Mouse (Mus musculus) bone marrow macrophage, adult 2 months (primary cell): ENCODE data around the gene Rbm19. TPM values are rescaled to one million over a fixed set of nuclear protein-coding genes. Genes with fewer than 3 reads are reported as not detected.

Source experiments
- H3K27ac ChIP-seq: 2 replicates; pipeline ENCODE4 v1.5.1; 2012; ENCODE audit warnings: low read depth, low read length; ENCODE audit not compliant: insufficient read depth
- H3K4me1 ChIP-seq: 2 replicates; pipeline ENCODE4 v1.6.1; 2012; ENCODE audit warnings: low read length; ENCODE audit not compliant: control insufficient read depth, insufficient read depth
- H3K4me3 ChIP-seq: 2 replicates; pipeline ENCODE4 v1.5.1; 2012; ENCODE audit warnings: mild to moderate bottlenecking, low read length, moderate library complexity; ENCODE audit not compliant: insufficient read depth
- CTCF ChIP-seq: IDR thresholded peaks from 2 replicates; pipeline ENCODE4 v1.5.1; 2012; ENCODE audit warnings: low read depth, mild to moderate bottlenecking, low read length, moderate library complexity
- POLR2A ChIP-seq: IDR thresholded peaks from 2 replicates; pipeline ENCODE4 v1.6.1; 2012; ENCODE audit warnings: mild to moderate bottlenecking, low read depth, low read length, borderline replicate concordance
- polyA plus RNA-seq: library from polyadenylated mRNA; stranded (reverse); fragments of >200 nt; gene quantifications from 2 replicates; pipeline ENCODE4 v1.2.4, GENCODE M21; 2012; ENCODE audit not compliant: missing spikeins, insufficient read depth, insufficient read length

Gene Rbm19
- polyA plus RNA-seq, 1 experiment = 4.8 TPM

DNA sequence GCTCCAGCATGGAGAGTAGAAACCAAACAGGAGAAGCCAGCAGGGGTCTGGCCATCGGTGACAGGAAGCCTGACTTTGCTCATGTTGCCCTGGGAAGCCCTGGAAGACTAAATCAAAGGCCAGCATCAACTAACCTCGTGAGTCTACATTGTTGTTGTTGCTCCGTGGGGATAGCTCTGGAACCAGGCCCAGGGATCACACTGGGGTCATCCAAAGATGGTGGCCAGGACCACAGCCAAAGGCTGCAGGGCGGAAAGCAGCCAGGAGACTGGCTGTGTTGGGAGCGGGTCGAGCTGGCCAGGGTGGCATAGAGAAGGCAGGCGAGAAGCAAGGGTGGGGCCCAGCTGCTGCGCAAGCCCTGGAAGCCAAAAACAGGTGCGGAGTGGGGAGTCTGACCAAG, 75.4 kb downstream of the Rbm19 start:
- H3K4me1 ChIP-seq = no peaks in the 10 kb centered on the region
- TF ChIP-seq CTCF (no peak), POLR2A (no peak)

DNA sequence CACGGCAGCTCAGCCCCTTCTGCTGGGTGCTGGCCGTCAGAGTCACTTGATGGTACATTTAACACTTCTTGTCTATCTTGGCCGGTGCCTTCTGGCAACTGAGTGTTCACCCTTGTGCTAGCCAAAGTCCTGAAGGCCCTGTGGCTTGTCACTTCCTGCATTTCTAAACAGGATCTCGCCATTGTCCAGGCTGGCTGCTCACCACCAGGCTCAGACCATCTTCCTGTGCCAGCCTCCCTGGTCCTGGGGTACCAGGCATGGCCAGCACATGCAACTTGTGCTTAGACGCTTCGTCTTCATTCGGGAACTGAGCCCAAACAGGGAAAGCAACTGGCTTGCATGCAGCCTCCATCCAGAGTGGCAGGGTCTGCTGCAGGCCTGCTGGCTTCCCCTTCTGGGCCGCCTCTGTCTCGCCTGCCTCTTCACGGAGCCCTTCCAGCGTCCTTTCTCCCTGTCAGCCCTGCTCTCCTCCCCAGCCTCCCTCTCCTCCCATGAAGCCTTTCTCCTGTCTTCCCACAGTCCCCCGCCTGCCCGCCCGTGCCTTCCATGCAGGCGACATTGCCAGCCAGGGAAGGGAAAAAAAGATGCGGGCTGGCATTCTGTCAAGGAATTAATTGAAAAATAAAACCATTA, 78.2 kb downstream of the Rbm19 start:
- H3K4me3 ChIP-seq = no peak overlapping the region
- H3K27ac ChIP-seq = no peak overlapping the region
- H3K4me1 ChIP-seq = no peaks in the 10 kb centered on the region
- no peak for TF ChIP-seq POLR2A
- TF ChIP-seq CTCF = no peak

More for the DNA sequence above, 75.4 kb downstream of the Rbm19 start:
- no peak overlapping the region for H3K27ac ChIP-seq
- no peak overlapping the region for H3K4me3 ChIP-seq

DNA sequence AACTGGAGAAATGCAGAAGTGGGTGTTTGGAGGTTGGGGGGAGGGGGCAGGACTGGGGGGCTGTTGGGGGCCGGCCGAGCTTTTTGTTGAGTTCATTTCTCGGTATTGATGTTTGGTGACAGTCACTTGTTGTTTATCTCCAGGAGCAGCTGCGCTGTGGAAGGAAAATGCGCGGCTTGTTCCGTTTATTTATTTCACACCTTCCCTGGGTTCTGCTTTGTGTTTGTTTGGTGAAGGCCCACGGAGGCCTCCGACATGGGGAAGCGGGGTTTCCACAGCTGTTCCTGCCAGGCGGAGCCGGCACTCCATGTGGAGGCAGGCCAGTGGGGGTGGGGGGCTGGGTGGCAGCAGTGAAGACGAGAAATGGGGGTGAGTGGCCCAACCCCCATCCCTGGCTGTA, 78.7 kb downstream of the Rbm19 start:
- Histone ChIP-seq H3K4me1 (no peaks in the 10 kb centered on the region), H3K4me3 (no peak overlapping the region), H3K27ac (no peak overlapping the region)
- TF ChIP-seq POLR2A = no peak

DNA sequence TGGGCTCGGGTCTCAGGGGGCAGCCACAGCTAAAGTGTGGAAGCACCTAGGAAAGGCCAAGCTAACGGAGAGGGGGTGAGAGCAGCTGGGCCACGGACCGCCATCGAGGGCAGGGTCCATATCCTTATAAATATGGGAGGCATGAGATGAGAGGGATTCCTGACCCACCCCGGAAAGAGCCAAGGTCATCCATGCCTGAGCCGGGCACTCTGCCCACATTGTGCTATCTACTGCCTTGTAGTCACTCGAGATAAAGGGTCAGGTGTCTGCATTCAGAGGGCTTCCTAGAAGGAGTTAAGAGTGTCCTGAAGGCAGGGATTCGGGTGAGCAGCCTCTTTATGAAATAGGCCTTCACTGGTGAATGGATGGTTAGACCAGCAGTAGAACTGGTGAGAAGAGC, 80.6 kb downstream of the Rbm19 start:
- no peaks in the 10 kb centered on the region for H3K4me1 ChIP-seq
- H3K4me3 ChIP-seq = no peak overlapping the region
- H3K27ac ChIP-seq = no peak overlapping the region
- TF ChIP-seq POLR2A = no peak
- no peak for TF ChIP-seq CTCF

GRCm38 (mm10) chr5:120197813-120198387, 81.6 kb downstream of the Rbm19 start:
- Histone ChIP-seq H3K4me1 (no peaks in the 10 kb centered on the region), H3K4me3 (no peak overlapping the region), H3K27ac (no peak overlapping the region)
- TF ChIP-seq CTCF (no peak), POLR2A (no peak)

GRCm38 (mm10) chr5:120199865-120200264, 83.6 kb downstream of the Rbm19 start:
- TF ChIP-seq CTCF (no peak), POLR2A (no peak)
- H3K27ac ChIP-seq = no peak overlapping the region
- H3K4me1 ChIP-seq = no peaks in the 10 kb centered on the region
- no peak overlapping the region for H3K4me3 ChIP-seq

DNA sequence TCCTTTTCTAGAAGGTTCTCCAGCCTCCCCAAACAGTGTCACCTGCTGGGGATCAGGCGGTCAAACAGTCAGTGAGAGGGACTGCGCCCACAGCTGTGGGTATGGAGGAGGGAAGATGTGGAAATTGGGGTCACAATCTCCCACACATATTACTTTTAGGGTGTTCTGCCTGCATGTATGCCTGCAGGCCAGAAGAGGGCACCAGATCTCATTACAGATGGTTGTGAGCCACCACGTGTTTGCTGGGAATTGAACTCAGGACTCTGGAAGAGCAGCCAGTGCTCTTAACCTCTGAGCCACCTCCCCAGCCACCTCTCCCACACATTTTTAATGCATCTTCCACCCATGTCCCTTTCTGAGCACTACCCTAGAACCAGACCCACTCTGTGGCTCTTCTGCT, 88.1 kb downstream of the Rbm19 start:
- Histone ChIP-seq H3K27ac (no peak overlapping the region), H3K4me1 (no peaks in the 10 kb centered on the region), H3K4me3 (no peak overlapping the region)
- TF ChIP-seq CTCF (no peak; the same call in 1 of the 2 replicates), POLR2A (no peak)

GRCm38 (mm10) chr5:120206313-120206943, 90.2 kb downstream of the Rbm19 start:
- H3K4me3 ChIP-seq = no peak overlapping the region

GRCm38 (mm10) chr5:120207492-120207891, 91.2 kb downstream of the Rbm19 start:
- TF ChIP-seq POLR2A (no peak), CTCF (no peak)
- H3K4me3 ChIP-seq = no peak overlapping the region
- H3K4me1 ChIP-seq = no peaks in the 10 kb centered on the region
- H3K27ac ChIP-seq = no peak overlapping the region

More at GRCm38 (mm10) chr5:120206313-120206943, 90.2 kb downstream of the Rbm19 start:
- no peak for TF ChIP-seq POLR2A
- TF ChIP-seq CTCF = no peak
- Histone ChIP-seq H3K4me1 (no peaks in the 10 kb centered on the region), H3K27ac (no peak overlapping the region)

DNA sequence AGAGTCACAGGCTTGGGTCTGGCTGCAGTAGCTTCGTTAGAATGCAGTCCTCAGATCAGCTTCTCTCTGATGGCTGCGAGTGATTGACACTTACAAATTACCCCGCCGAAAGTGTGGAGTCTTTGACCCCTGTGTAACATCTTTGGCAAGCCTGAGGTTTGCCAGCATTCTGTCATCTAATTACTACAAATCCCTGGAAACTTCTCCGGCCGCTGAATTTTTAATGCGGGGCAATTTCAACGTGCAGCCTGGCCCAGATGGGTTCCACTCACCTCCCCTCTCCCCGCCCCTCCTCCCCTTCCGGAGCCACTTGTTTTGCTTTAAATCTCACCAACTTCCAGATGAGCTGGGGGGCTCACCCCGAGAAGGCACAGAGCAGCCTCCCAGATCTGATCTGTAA, 94.4 kb downstream of the Rbm19 start:
- Histone ChIP-seq H3K4me3 (no peak overlapping the region), H3K4me1 (no peaks in the 10 kb centered on the region), H3K27ac (no peak overlapping the region)
- TF ChIP-seq CTCF = no peak
- TF ChIP-seq POLR2A = no peak
